Mouse (Mus musculus): ENCODE measurements around the gene Zfp160.
"Not testable (repeated sequence)": the region's sequence is repeated elsewhere in the genome, so short reads cannot be mapped to it uniquely, and the experiment has no call there.

DNA sequence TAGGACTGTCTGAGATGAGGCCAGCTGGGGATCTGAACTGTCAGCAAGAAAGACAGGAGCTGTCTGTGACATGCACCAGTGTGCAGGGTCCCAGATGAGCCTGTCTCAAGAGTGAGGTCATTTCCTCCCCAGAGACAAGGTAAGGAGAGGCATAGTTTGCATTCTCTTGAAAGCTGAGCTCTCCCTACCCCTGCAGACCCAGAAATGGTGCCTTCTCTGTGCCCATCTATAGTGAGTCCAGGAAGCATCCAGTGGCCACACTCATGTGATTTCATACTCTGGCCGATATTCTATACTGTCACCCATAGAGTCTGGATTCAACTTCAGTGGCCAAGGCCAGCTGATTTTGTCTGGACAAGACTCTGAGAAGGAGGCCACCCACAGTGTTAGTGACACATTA is 46.4 kb downstream of the Zfp160 start:
- not testable (repeated sequence) for TF ChIP-seq POLR2A (IDR thresholded peaks at IDR 0.05; ENCODE audit: control insufficient read depth, low read depth, low read length); CTCF (IDR thresholded peaks at IDR 0.05; ENCODE audit: control insufficient read depth, insufficient read depth, insufficient replicate concordance, low read depth, low read length)
